Comparison of ENCODE assay signal across 10 mouse cellular contexts in genomic region chr4:141567174-141567573, GRCm38 (mm10). TPM values are rescaled to one million over a fixed set of nuclear protein-coding genes. Genes with fewer than 3 reads are reported as not detected.
DNase-seq lines count a peak whose midpoint lies in the region; ATAC-seq and TF ChIP-seq lines count a peak whose summit lies in the region.
"Not testable (repeated sequence)": the region's sequence is repeated elsewhere in the genome, so short reads cannot be mapped to it uniquely, and the experiment has no call there.
"Had no signal": no experiment of that assay in that cellular context is flagged by ENCODE, and none has a peak within 500 bp of the region (broad histone marks: within the 10 kb centered on the region; RNA-seq: fewer than 3 reads in every experiment).

No protein-coding gene starts in this region.

- not testable (repeated sequence) for H3K36me3 ChIP-seq in ES-Bruce4 (ENCODE audit: control insufficient read depth, insufficient read depth, low read length, poor library complexity, severe bottlenecking); intestine, embryonic 16.5 days (ENCODE audit: control insufficient read depth, insufficient read depth, low read length); kidney, adult 2 months (ENCODE audit: control insufficient read depth, insufficient read depth, low read length); small intestine, adult 2 months (ENCODE audit: control insufficient read depth, insufficient read depth, low read length)

- not testable (repeated sequence) for TF ChIP-seq CTCF in ES-Bruce4 (IDR thresholded peaks at IDR 0.05; ENCODE audit: low read depth, low read length); gastrocnemius, adult 2 months (IDR thresholded peaks at IDR 0.05); kidney, adult 2 months (conservative IDR thresholded peaks at IDR 0.05; ENCODE audit: insufficient read depth, insufficient read length, low read depth, low read length); small intestine, adult 2 months (IDR thresholded peaks at IDR 0.05; ENCODE audit: extremely low read depth, insufficient read length, insufficient replicate concordance, low read depth, low read length)

- not testable (repeated sequence) for TF ChIP-seq POLR2A in ES-Bruce4 (IDR thresholded peaks at IDR 0.05; ENCODE audit: insufficient read depth, low read length); kidney, adult 2 months (IDR thresholded peaks at IDR 0.05; ENCODE audit: low read depth, low read length); small intestine, adult 2 months (IDR thresholded peaks at IDR 0.05; ENCODE audit: low read depth, low read length)

- 84% methylated on average over 7 of the region's 7 CpGs for WGBS in intestine, embryonic 16.5 days
- WGBS in kidney, adult 2 months: 80% methylated on average over 7 of the region's 7 CpGs
- 70% methylated on average over 7 of the region's 7 CpGs for WGBS in small intestine, adult 2 months

- TF ChIP-seq EP300 in ES-Bruce4 (IDR thresholded peaks at IDR 0.05; ENCODE audit: insufficient read depth, low read depth, low read length): not testable (repeated sequence)

- not testable (repeated sequence) for H3K4me3 ChIP-seq in ES-Bruce4 (ENCODE audit: low read depth, low read length); gastrocnemius, adult 2 months; intestine, embryonic 16.5 days (ENCODE audit: low read length); kidney, adult 2 months (ENCODE audit: insufficient read depth, low read depth, low read length); small intestine, adult 2 months (ENCODE audit: low read depth, low read length)

- H3K4me1 ChIP-seq in ES-Bruce4 (ENCODE audit: control insufficient read depth, insufficient read depth, low read length): peaks cover 12% of the 10 kb centered on the region
- H3K4me1 ChIP-seq in intestine, embryonic 16.5 days (ENCODE audit: control insufficient read depth, insufficient read depth, low read length): peaks cover 13% of the 10 kb centered on the region
- peaks cover 28% of the 10 kb centered on the region for H3K4me1 ChIP-seq in kidney, adult 2 months (ENCODE audit: control insufficient read depth, insufficient read depth, low read length)
- peaks cover 20% of the 10 kb centered on the region for H3K4me1 ChIP-seq in small intestine, adult 2 months (ENCODE audit: control insufficient read depth, insufficient read depth, insufficient read length, low read length)

- ATAC-seq in intestine, embryonic 16.5 days: peak; percentile 50

- H3K9me3 ChIP-seq in ES-Bruce4 (replicated peaks; ENCODE audit: control insufficient read depth, insufficient read depth, low read length, poor library complexity, severe bottlenecking); intestine, embryonic 16.5 days (ENCODE audit: control insufficient read depth, low read length): not testable (repeated sequence)

- not testable (repeated sequence) for H3K4me2 ChIP-seq in intestine, embryonic 16.5 days (ENCODE audit: low read depth, low read length)

- intact Hi-C loops in gastrocnemius, adult 2 months (cut with DNase I): not testable (repeated sequence)

- not testable (repeated sequence) for H3K27me3 ChIP-seq in ES-Bruce4 (ENCODE audit: control insufficient read depth, insufficient read depth, low read length, poor library complexity, severe bottlenecking); intestine, embryonic 16.5 days (replicated peaks; ENCODE audit: control insufficient read depth, insufficient read depth, low read length); kidney, adult 2 months (replicated peaks; ENCODE audit: control insufficient read depth, insufficient read depth, low read length); small intestine, adult 2 months (ENCODE audit: control insufficient read depth, insufficient read depth, low read length)

- not testable (repeated sequence) for H3K27ac ChIP-seq in ES-Bruce4 (ENCODE audit: insufficient read depth, low read length)
- H3K27ac ChIP-seq in gastrocnemius, adult 2 months: peak overlapping the region; percentile 16; the same call in 1 of the 2 replicates
- H3K27ac ChIP-seq in intestine, embryonic 16.5 days (ENCODE audit: low read length): peak overlapping the region; percentile 20; the same call in 1 of the 2 replicates
- H3K27ac ChIP-seq in kidney, adult 2 months (ENCODE audit: insufficient read depth, low read depth, low read length): 0 out of 2 replicates have a peak overlapping the region, but pooled peaks have one; percentile 12
- H3K27ac ChIP-seq in small intestine, adult 2 months (ENCODE audit: insufficient read depth, low read depth, low read length): peak overlapping the region; percentile 81

- peak overlapping the region; percentile 57 for H3K9ac ChIP-seq in ES-Bruce4 (ENCODE audit: low read depth, poor library complexity, severe bottlenecking)
- not testable (repeated sequence) for H3K9ac ChIP-seq in intestine, embryonic 16.5 days (ENCODE audit: low read depth, low read length)

- not testable (repeated sequence) for DNase-seq in gastrocnemius, adult 2 months
- DNase-seq in kidney, adult 2 months: peak; percentile 53

RNA-seq across cellular contexts. Expression of gene Spen, which starts 28.8 kb away (rescaled TPM):
- polyA plus RNA-seq in ES-Bruce4 (2011; ENCODE audit: insufficient read depth, insufficient read length, low read depth, missing spikeins): 39.6 and 46.9 TPM in 2 replicates
- 10 to 100 TPM; 23.3 to 25.1 TPM for total RNA-seq in gastrocnemius, adult 2 months (2021)
- 6.2 and 6.3 TPM in 2 replicates for polyA plus RNA-seq in intestine, embryonic 16.5 days (2015; fragmentation: Nextera tagmentation; extraction: Ambion mirVana)
- 15.9 and 19.6 TPM in 2 replicates for polyA plus RNA-seq in kidney, adult 2 months (2012; rRNA removed)
- 30.8 and 56.0 TPM in 2 replicates for polyA plus RNA-seq in small intestine, adult 2 months (2012; rRNA removed)

RNA-seq across cellular contexts. Expression of gene Fblim1, which starts 38.7 kb away (rescaled TPM):
- 73.8 and 76.6 TPM in 2 replicates for polyA plus RNA-seq in ES-Bruce4 (2011; ENCODE audit: insufficient read depth, insufficient read length, low read depth, missing spikeins)
- 1 to 10 TPM; 1.1 to 1.5 TPM for total RNA-seq in gastrocnemius, adult 2 months (2021)
- polyA plus RNA-seq in intestine, embryonic 16.5 days (2015; fragmentation: Nextera tagmentation; extraction: Ambion mirVana): 63.8 and 66.2 TPM in 2 replicates
- polyA plus RNA-seq in kidney, adult 2 months (2012; rRNA removed): 10.2 and 10.5 TPM in 2 replicates
- polyA plus RNA-seq in small intestine, adult 2 months (2012; rRNA removed): 55.3 and 108 TPM in 2 replicates
- polyA plus RNA-seq: G1E had no signal

RNA-seq across cellular contexts. Expression of gene Tmem82, which starts 51.3 kb away (rescaled TPM):
- 3.4 and 4.5 TPM in 2 replicates for polyA plus RNA-seq in ES-Bruce4 (2011; ENCODE audit: insufficient read depth, insufficient read length, low read depth, missing spikeins)
- total RNA-seq in gastrocnemius, adult 2 months (2021): 1 to 10 TPM in 1 of 2 experiments, under 1 TPM in 1; 0.61 to 3.2 TPM
- polyA plus RNA-seq in intestine, embryonic 16.5 days (2015; fragmentation: Nextera tagmentation; extraction: Ambion mirVana): 31.7 and 36.4 TPM in 2 replicates
- 29.0 and 32.3 TPM in 2 replicates for polyA plus RNA-seq in kidney, adult 2 months (2012; rRNA removed)
- 46.5 and 61.9 TPM in 2 replicates for polyA plus RNA-seq in small intestine, adult 2 months (2012; rRNA removed)
- polyA plus RNA-seq: C2C12, G1E had no signal

RNA-seq across cellular contexts. Expression of gene Slc25a34, which starts 56.4 kb away (rescaled TPM):
- polyA plus RNA-seq in ES-Bruce4 (2011; ENCODE audit: insufficient read depth, insufficient read length, low read depth, missing spikeins): 0.82 and 1.8 TPM in 2 replicates
- 10 to 100 TPM; 10.3 to 26.9 TPM for total RNA-seq in gastrocnemius, adult 2 months (2021)
- 7.4 and 10.5 TPM in 2 replicates for polyA plus RNA-seq in intestine, embryonic 16.5 days (2015; fragmentation: Nextera tagmentation; extraction: Ambion mirVana)
- 30.1 and 33.8 TPM in 2 replicates for polyA plus RNA-seq in kidney, adult 2 months (2012; rRNA removed)
- polyA plus RNA-seq in small intestine, adult 2 months (2012; rRNA removed): 11.2 and 25.3 TPM in 2 replicates
- polyA plus RNA-seq: activated CD4-positive, CD25-positive, alpha-beta regulatory T cell, adult 4 months; embryonic facial prominence, embryonic 12.5 days; forebrain, embryonic 11.5 days; G1E had no signal
